Mouse (Mus musculus) bone marrow, adult 2 months (tissue): ENCODE measurements at regions not wholly inside any gene's neighbourhood (a gene's known extent, or its start where the extent isn't known, plus 50 kb on each side); places are given as distances from the start of the nearest gene placed in this dataset.

Experiments used
- CTCF ChIP-seq: fragments of 200-500 bp; IDR thresholded peaks from 2 replicates; pipeline ENCODE4 v1.5.1; 2011; ENCODE audit warnings: low read length, control low read depth; ENCODE audit not compliant: control insufficient read depth, insufficient read depth
- POLR2A ChIP-seq: fragments of 200-500 bp; IDR thresholded peaks from 2 replicates; pipeline ENCODE4 v1.6.1; 2011; ENCODE audit warnings: low read depth, mild to moderate bottlenecking, control low read depth, low read length, borderline replicate concordance; ENCODE audit not compliant: control insufficient read depth

- TF ChIP-seq CTCF = no peak
- no peak for TF ChIP-seq POLR2A
Observed at GRCm38 (mm10) chr3:80081210-80081609, 196.9 kb downstream of the Fam198b start.
